ENCODE assay signal across 26 mouse cellular contexts in genomic region chr7:44962831-44963230, GRCm38 (mm10). TPM values are rescaled to one million over a fixed set of nuclear protein-coding genes. Genes with fewer than 3 reads are reported as not detected.
A peak's percentile ranks its signal among the peaks of the same experiment; 100 is the strongest.
DNase-seq lines count a peak whose midpoint lies in the region; ATAC-seq and TF ChIP-seq lines count a peak whose summit lies in the region.
"Had no signal": no experiment of that assay in that cellular context is flagged by ENCODE, and none has a peak within 500 bp of the region (broad histone marks: within the 10 kb centered on the region; RNA-seq: fewer than 3 reads in every experiment).

No protein-coding gene starts in this region.

- TF ChIP-seq CTCF in CH12.LX (conservative IDR thresholded peaks at IDR 0.05 in 1 of 2, IDR thresholded peaks at IDR 0.05 in 1 of 2; ENCODE audit: low read depth in 2 of 2, low read length in 2 of 2): no peak

- 92% methylated on average over 5 of the region's 5 CpGs for WGBS in kidney, embryonic 15.5 days

- no peak overlapping the region for H3K4me2 ChIP-seq in kidney, embryonic 15.5 days
- no peak overlapping the region for H3K4me2 ChIP-seq in CH12.LX (ENCODE audit: insufficient read depth, low read depth, poor library complexity, severe bottlenecking)
- H3K4me2 ChIP-seq: heart, embryonic 15.5 days; hindbrain, embryonic 13.5 days had no signal

- TF ChIP-seq RAD21 in CH12.LX (IDR thresholded peaks at IDR 0.05; ENCODE audit: low read depth, low read length): no peak

- dilution Hi-C loops in CH12.LX (cut with MboI; ENCODE audit: extremely low pct_ligation_motif_present, extremely low pct_unique_long_range_greater_than_20kb, low sequenced_read_pairs): no loop called here

- H3K27ac ChIP-seq in kidney, embryonic 15.5 days: no peak overlapping the region
- H3K27ac ChIP-seq in CH12.LX (ENCODE audit: insufficient read depth, low read depth): no peak overlapping the region
- H3K27ac ChIP-seq: embryonic facial prominence, embryonic 10.5 days; heart, embryonic 10.5 days; heart, embryonic 15.5 days; hindbrain, embryonic 13.5 days; hindbrain, postnatal 0 days had no signal

- no peaks in the 10 kb centered on the region for H3K9me3 ChIP-seq in kidney, embryonic 15.5 days (replicated peaks)
- no peaks in the 10 kb centered on the region for H3K9me3 ChIP-seq in CH12.LX (replicated peaks; ENCODE audit: low read length)
- H3K9me3 ChIP-seq: embryonic facial prominence, embryonic 10.5 days; heart, embryonic 10.5 days; heart, embryonic 15.5 days; hindbrain, embryonic 13.5 days had no signal

- DNase-seq in kidney, postnatal 10 days: peak; percentile 4
- DNase-seq in CH12.LX (ENCODE audit: extremely low read depth): no peak
- DNase-seq in lung, postnatal 14 days: no peak
- no peak for DNase-seq in layer of hippocampus, adult 9-10 months (ENCODE audit: low spot score)
- DNase-seq: adrenal gland, postnatal 14 days; B cell, adult 2 months; cerebellum, adult 11-12 months; cerebellum, adult 9-10 months; cerebellum, postnatal 25 days; gastrocnemius, postnatal 14 days; heart, postnatal 14 days had no signal

- peaks cover 47% of the 10 kb centered on the region for H3K36me3 ChIP-seq in kidney, embryonic 15.5 days
- H3K36me3 ChIP-seq in CH12.LX (replicated peaks in 1 of 2; ENCODE audit: control insufficient read depth in 1 of 2, insufficient read depth in 1 of 2, low read length in 1 of 2): peaks cover 0 to 73% of the 10 kb centered on the region in 2 experiments
- H3K36me3 ChIP-seq: heart, embryonic 15.5 days had no signal

- H3K4me3 ChIP-seq in kidney, embryonic 15.5 days (replicated peaks): no peak overlapping the region
- H3K4me3 ChIP-seq in CH12.LX (replicated peaks in 1 of 3; ENCODE audit: low read depth in 2 of 3, low read length in 2 of 3, poor library complexity in 1 of 3): no peak overlapping the region
- H3K4me3 ChIP-seq: embryonic facial prominence, embryonic 10.5 days; heart, embryonic 10.5 days; heart, embryonic 15.5 days; hindbrain, embryonic 13.5 days had no signal

- H3K9ac ChIP-seq in kidney, embryonic 15.5 days: no peak overlapping the region
- H3K9ac ChIP-seq in CH12.LX (ENCODE audit: insufficient read depth, low read depth): no peak overlapping the region
- H3K9ac ChIP-seq: heart, embryonic 15.5 days; hindbrain, embryonic 13.5 days had no signal

- in situ Hi-C loops in CH12.LX (cut with MboI; ENCODE audit: low pct_ligation_motif_present, low pct_unique_long_range_greater_than_20kb, low sequenced_read_pairs): no loop called here

- no peaks in the 10 kb centered on the region for H3K27me3 ChIP-seq in kidney, embryonic 15.5 days
- H3K27me3 ChIP-seq in CH12.LX (replicated peaks): no peaks in the 10 kb centered on the region
- H3K27me3 ChIP-seq: heart, embryonic 15.5 days; hindbrain, embryonic 13.5 days; Patski had no signal

- H3K79me2 ChIP-seq in CH12.LX (replicated peaks; ENCODE audit: control insufficient read depth, extremely low read depth, insufficient read depth, poor library complexity, severe bottlenecking): no peaks in the 10 kb centered on the region

- no peak for ATAC-seq in kidney, embryonic 15.5 days (replicated peaks; ENCODE audit: low FRiP score)
- ATAC-seq in common myeloid progenitor, adult 5-6 weeks (replicated peaks; ENCODE audit: low read depth, poor library complexity, severe bottlenecking): peak; percentile 22; the same call in 1 of the 2 replicates
- ATAC-seq: activated CD4-positive, CD25-positive, alpha-beta regulatory T cell, adult 4 months; CD4-positive, CD25-positive, alpha-beta regulatory T cell, adult 4 months; forebrain, embryonic 14.5 days; hindbrain, postnatal 0 days; Patski had no signal

- 0 out of 2 replicates have a peak, but pooled peaks cover 3% of the 10 kb centered on the region for H3K4me1 ChIP-seq in kidney, embryonic 15.5 days
- H3K4me1 ChIP-seq in CH12.LX (ENCODE audit: control insufficient read depth in 1 of 2, insufficient read depth in 2 of 2): peaks cover 11 to 26% of the 10 kb centered on the region in 2 experiments
- H3K4me1 ChIP-seq: embryonic facial prominence, embryonic 10.5 days; heart, embryonic 15.5 days; hindbrain, embryonic 13.5 days had no signal

- TF ChIP-seq EP300 in CH12.LX (IDR thresholded peaks at IDR 0.05; ENCODE audit: low read length): no peak

- TF ChIP-seq POLR2A in CH12.LX (IDR thresholded peaks at IDR 0.05; ENCODE audit: low read depth, low read length): no peak

TF ChIP-seq in CH12.LX, 34 proteins besides CTCF, POLR2A, EP300 and RAD21:
- TF ChIP-seq KAT2A (IDR thresholded peaks at IDR 0.05; ENCODE audit: insufficient replicate concordance, low read length) (no peak), IRF4 (IDR thresholded peaks at IDR 0.05; ENCODE audit: low read depth, low read length) (peak; percentile 55), USF2 (conservative IDR thresholded peaks at IDR 0.05; ENCODE audit: low read depth, low read length) (no peak), TCF12 (IDR thresholded peaks at IDR 0.05; ENCODE audit: low read depth, low read length) (peak; percentile 30; the same call in 1 of the 2 replicates), BHLHE40 (IDR thresholded peaks at IDR 0.05; ENCODE audit: low read depth, low read length) (peak; percentile 89), ETS1 (conservative IDR thresholded peaks at IDR 0.05; ENCODE audit: low read depth, low read length) (peak; percentile 45; the same call in 1 of the 2 replicates), ELF1 (IDR thresholded peaks at IDR 0.05; ENCODE audit: low read depth, low read length) (no peak), JUND (conservative IDR thresholded peaks at IDR 0.05; ENCODE audit: low read depth, low read length) (no peak)

RNA-seq across cellular contexts. Expression of gene Cpt1c, which starts 11.8 kb away (rescaled TPM):
- 19.2 and 25.1 TPM in 2 replicates for polyA plus RNA-seq in kidney, embryonic 15.5 days (2015; fragmentation: Nextera tagmentation; extraction: Ambion mirVana)
- total RNA-seq in CH12.LX (2012; rRNA removed) (3.6 and 4.5 TPM in 2 replicates), CH12.LX (2014; rRNA removed) (10.2 and 10.3 TPM in 2 replicates)
- 10.4 and 12.7 TPM in 2 replicates for polyA plus RNA-seq in CH12.LX (2012; ENCODE audit: insufficient read length, low read depth)
- 0.23 and 1.2 TPM in 2 replicates for total RNA-seq in common myeloid progenitor, adult 5-6 weeks (2017)

RNA-seq across cellular contexts. Expression of gene Tsks, which starts 19.8 kb away (rescaled TPM):
- 0.14 TPM in 2 replicates for polyA plus RNA-seq in kidney, embryonic 15.5 days (2015; fragmentation: Nextera tagmentation; extraction: Ambion mirVana)
- 0.08 TPM in 1 of 2 replicates, not detected in the other for total RNA-seq in CH12.LX (2012; rRNA removed)
- not detected in 2 replicates for total RNA-seq in CH12.LX (2014; rRNA removed)
- not detected in 2 replicates for polyA plus RNA-seq in CH12.LX (2012; ENCODE audit: insufficient read length, low read depth)
- not detected in 2 replicates for total RNA-seq in common myeloid progenitor, adult 5-6 weeks (2017)
- total RNA-seq: adrenal gland, adult 18-20 months; adrenal gland, postnatal 14 days; gastrocnemius, postnatal 14 days; heart, postnatal 14 days; hematopoietic stem cell, adult 5-6 weeks; hindbrain, postnatal 0 days had no signal
- polyA plus RNA-seq: activated CD4-positive, CD25-positive, alpha-beta regulatory T cell, adult 4 months; CD4-positive, CD25-positive, alpha-beta regulatory T cell, adult 4 months; embryonic facial prominence, embryonic 14.5 days; forebrain, embryonic 14.5 days; intestine, embryonic 14.5 days had no signal

RNA-seq across cellular contexts. Expression of gene Prmt1, which starts 23.5 kb away (rescaled TPM):
- 704 and 710 TPM in 2 replicates for polyA plus RNA-seq in kidney, embryonic 15.5 days (2015; fragmentation: Nextera tagmentation; extraction: Ambion mirVana)
- total RNA-seq in CH12.LX (2012; rRNA removed) (340 and 407 TPM in 2 replicates), CH12.LX (2014; rRNA removed) (220 and 231 TPM in 2 replicates)
- 608 and 642 TPM in 2 replicates for polyA plus RNA-seq in CH12.LX (2012; ENCODE audit: insufficient read length, low read depth)
- total RNA-seq in common myeloid progenitor, adult 5-6 weeks (2017): 143 and 170 TPM in 2 replicates

RNA-seq across cellular contexts. Expression of gene Ap2a1, which starts 33.5 kb away (rescaled TPM):
- 74.2 and 79.1 TPM in 2 replicates for polyA plus RNA-seq in kidney, embryonic 15.5 days (2015; fragmentation: Nextera tagmentation; extraction: Ambion mirVana)
- total RNA-seq in CH12.LX (2012; rRNA removed): 53.4 and 61.1 TPM in 2 replicates
- 35.7 and 38.5 TPM in 2 replicates for total RNA-seq in CH12.LX (2014; rRNA removed)
- 52.6 and 56.3 TPM in 2 replicates for polyA plus RNA-seq in CH12.LX (2012; ENCODE audit: insufficient read length, low read depth)
- total RNA-seq in common myeloid progenitor, adult 5-6 weeks (2017): 22.4 and 31.1 TPM in 2 replicates

RNA-seq across cellular contexts. Expression of gene Irf3, which starts 34.6 kb away (rescaled TPM):
- polyA plus RNA-seq in kidney, embryonic 15.5 days (2015; fragmentation: Nextera tagmentation; extraction: Ambion mirVana): 86.4 and 90.4 TPM in 2 replicates
- total RNA-seq in CH12.LX (2012; rRNA removed) (56.5 and 65.0 TPM in 2 replicates), CH12.LX (2014; rRNA removed) (33.5 and 39.0 TPM in 2 replicates)
- polyA plus RNA-seq in CH12.LX (2012; ENCODE audit: insufficient read length, low read depth): 79.7 and 87.7 TPM in 2 replicates
- total RNA-seq in common myeloid progenitor, adult 5-6 weeks (2017): 92.9 and 129 TPM in 2 replicates
